ENCODE assay signal across 15 mouse cellular contexts in genomic region chr4:129983046-129983445, GRCm38 (mm10). TPM values are rescaled to one million over a fixed set of nuclear protein-coding genes. Genes with fewer than 3 reads are reported as not detected.
DNase-seq lines count a peak whose midpoint lies in the region; ATAC-seq and TF ChIP-seq lines count a peak whose summit lies in the region.
"Had no signal": no experiment of that assay in that cellular context is flagged by ENCODE, and none has a peak within 500 bp of the region (broad histone marks: within the 10 kb centered on the region; RNA-seq: fewer than 3 reads in every experiment).

No protein-coding gene starts in this region.

- no peaks in the 10 kb centered on the region for H3K9me3 ChIP-seq in forebrain, embryonic 12.5 days
- H3K9me3 ChIP-seq in forebrain, embryonic 11.5 days (ENCODE audit: control insufficient read depth, low read length), result no peaks in the 10 kb centered on the region
- H3K9me3 ChIP-seq in neural tube, embryonic 14.5 days (ENCODE audit: control insufficient read depth, low read length), result no peaks in the 10 kb centered on the region
- H3K9me3 ChIP-seq: stomach, embryonic 15.5 days had no signal

- H3K27ac ChIP-seq in forebrain, embryonic 12.5 days, result peak overlapping the region; percentile 38; the same call in 1 of the 2 replicates
- no peak overlapping the region for H3K27ac ChIP-seq in forebrain, embryonic 11.5 days (ENCODE audit: low read depth, low read length)
- no peak overlapping the region for H3K27ac ChIP-seq in neural tube, embryonic 14.5 days (ENCODE audit: low read depth, low read length)
- H3K27ac ChIP-seq: liver, embryonic 14.5 days; stomach, embryonic 15.5 days had no signal

- no peak for DNase-seq in forebrain, embryonic 11.5 days (ENCODE audit: low spot score)
- peak; percentile 46 to 62 for DNase-seq in left cerebral cortex, postnatal 14 days (ENCODE audit: low spot score in 2 of 2)
- no peak for DNase-seq in left cerebral cortex, adult 8-10 months (ENCODE audit: low spot score in 2 of 2)
- DNase-seq in fat pad, adult 2 months (ENCODE audit: extremely low read depth, low read depth, low spot score), result peak; percentile 47
- no peak for DNase-seq in adrenal gland, postnatal 4 days (ENCODE audit: low spot score in 2 of 2)
- DNase-seq in lung, adult 2 months, result no peak
- DNase-seq: layer of hippocampus, adult 9-11 months had no signal

- intact Hi-C loops in left cerebral cortex, postnatal 14 days (cut with DNase I), result no loop called here

- no peak overlapping the region for H3K4me2 ChIP-seq in forebrain, embryonic 12.5 days
- no peak overlapping the region for H3K4me2 ChIP-seq in forebrain, embryonic 11.5 days (ENCODE audit: low read depth, low read length, severe bottlenecking)
- 0 out of 2 replicates have a peak overlapping the region, but pooled peaks have one; percentile 85 for H3K4me2 ChIP-seq in neural tube, embryonic 14.5 days (ENCODE audit: low read depth, low read length)

- no peak for TF ChIP-seq POLR2A in lung, adult 2 months (IDR thresholded peaks at IDR 0.05; ENCODE audit: borderline replicate concordance, extremely low read depth, low read depth, low read length)

- peaks cover 75% of the 10 kb centered on the region for H3K4me1 ChIP-seq in forebrain, embryonic 12.5 days
- peaks cover 38% of the 10 kb centered on the region for H3K4me1 ChIP-seq in forebrain, embryonic 11.5 days (replicated peaks; ENCODE audit: control insufficient read depth, insufficient read depth, low read length)
- peaks cover 44% of the 10 kb centered on the region for H3K4me1 ChIP-seq in neural tube, embryonic 14.5 days (ENCODE audit: control insufficient read depth, insufficient read depth, low read length)
- H3K4me1 ChIP-seq in lung, adult 2 months (ENCODE audit: control insufficient read depth, insufficient read depth, low read length), result peaks cover 14% of the 10 kb centered on the region

- H3K36me3 ChIP-seq in forebrain, embryonic 12.5 days (replicated peaks), result no peaks in the 10 kb centered on the region
- H3K36me3 ChIP-seq in forebrain, embryonic 11.5 days (ENCODE audit: control insufficient read depth, insufficient read depth, low read length), result no peaks in the 10 kb centered on the region
- H3K36me3 ChIP-seq in neural tube, embryonic 14.5 days (ENCODE audit: control insufficient read depth, insufficient read depth, low read length), result no peaks in the 10 kb centered on the region
- H3K36me3 ChIP-seq: stomach, embryonic 15.5 days had no signal

- H3K4me3 ChIP-seq in forebrain, embryonic 12.5 days (replicated peaks), result no peak overlapping the region
- no peak overlapping the region for H3K4me3 ChIP-seq in forebrain, embryonic 11.5 days (ENCODE audit: low read depth, low read length)
- H3K4me3 ChIP-seq in neural tube, embryonic 14.5 days (ENCODE audit: low read depth, low read length), result no peak overlapping the region
- H3K4me3 ChIP-seq in lung, adult 2 months (replicated peaks; ENCODE audit: extremely low read depth, low read depth, low read length), result no peak overlapping the region
- H3K4me3 ChIP-seq: megakaryocyte, embryonic 14.5 days; stomach, embryonic 15.5 days had no signal

- no peak for ATAC-seq in forebrain, embryonic 12.5 days (ENCODE audit: low FRiP score)
- ATAC-seq in forebrain, embryonic 11.5 days (replicated peaks; ENCODE audit: low FRiP score), result no peak
- ATAC-seq in neural tube, embryonic 14.5 days (ENCODE audit: low read depth), result no peak
- ATAC-seq: intestine, embryonic 16.5 days had no signal

- H3K9ac ChIP-seq in forebrain, embryonic 12.5 days, result no peak overlapping the region
- H3K9ac ChIP-seq in forebrain, embryonic 11.5 days (ENCODE audit: low read length), result no peak overlapping the region
- H3K9ac ChIP-seq in neural tube, embryonic 14.5 days (replicated peaks; ENCODE audit: low read depth, low read length), result no peak overlapping the region
- H3K9ac ChIP-seq: liver, embryonic 14.5 days; stomach, embryonic 15.5 days had no signal

- WGBS in forebrain, embryonic 12.5 days, result 17% methylated on average over 5 of the region's 5 CpGs
- 10% methylated on average over 5 of the region's 5 CpGs for WGBS in forebrain, embryonic 11.5 days
- WGBS in neural tube, embryonic 14.5 days, result 16% methylated on average over 5 of the region's 5 CpGs
- 41% methylated on average over 5 of the region's 5 CpGs for WGBS in lung, adult 2 months

- no peak for TF ChIP-seq CTCF in lung, adult 2 months (IDR thresholded peaks at IDR 0.05; ENCODE audit: insufficient read depth, low read length)

- H3K27me3 ChIP-seq in forebrain, embryonic 12.5 days, result peaks cover 82% of the 10 kb centered on the region
- peaks cover 25% of the 10 kb centered on the region for H3K27me3 ChIP-seq in forebrain, embryonic 11.5 days (ENCODE audit: control insufficient read depth, insufficient read depth, low read length)
- H3K27me3 ChIP-seq in neural tube, embryonic 14.5 days (ENCODE audit: control insufficient read depth, insufficient read depth, low read length), result peaks cover 5% of the 10 kb centered on the region; the same call in 1 of the 2 replicates

RNA-seq across cellular contexts. Expression of gene Adgrb2, which starts 1.6 kb away (rescaled TPM):
- polyA plus RNA-seq in forebrain, embryonic 12.5 days (2016; fragmentation: Nextera tagmentation; extraction: Ambion mirVana), result 5.6 and 7.3 TPM in 2 replicates
- 3.6 and 8.2 TPM in 2 replicates for polyA plus RNA-seq in forebrain, embryonic 11.5 days (2014; fragmentation: Nextera tagmentation; extraction: Ambion mirVana)
- total RNA-seq in left cerebral cortex, postnatal 14 days (2021), result 100 to 1,000 TPM; 352 to 365 TPM
- total RNA-seq in left cerebral cortex, adult 8-10 months (2022), result 100 to 1,000 TPM; 349 to 362 (median 356) TPM
- 15.4 and 17.1 TPM in 2 replicates for polyA plus RNA-seq in neural tube, embryonic 14.5 days (2014; fragmentation: Nextera tagmentation; extraction: Ambion mirVana)
- 10 to 100 TPM; 41.2 to 43.1 TPM for total RNA-seq in adrenal gland, postnatal 4 days (2021)
- polyA plus RNA-seq in lung, adult 2 months (2012; rRNA removed), result 0.80 and 4.6 TPM in 2 replicates

RNA-seq across cellular contexts. Expression of gene Spocd1, which starts 54.0 kb away (rescaled TPM):
- 0.06 TPM in 1 of 2 replicates, not detected in the other for polyA plus RNA-seq in forebrain, embryonic 12.5 days (2016; fragmentation: Nextera tagmentation; extraction: Ambion mirVana)
- 0.05 TPM in 1 of 2 replicates, not detected in the other for polyA plus RNA-seq in forebrain, embryonic 11.5 days (2014; fragmentation: Nextera tagmentation; extraction: Ambion mirVana)
- total RNA-seq in left cerebral cortex, postnatal 14 days (2021), result under 1 TPM; 0.15 to 0.68 TPM
- under 1 TPM; 0.26 to 0.94 (median 0.68) TPM for total RNA-seq in left cerebral cortex, adult 8-10 months (2022)
- not detected in 2 replicates for polyA plus RNA-seq in neural tube, embryonic 14.5 days (2014; fragmentation: Nextera tagmentation; extraction: Ambion mirVana)
- under 1 TPM; 0.62 to 0.64 TPM for total RNA-seq in adrenal gland, postnatal 4 days (2021)
- polyA plus RNA-seq in lung, adult 2 months (2012; rRNA removed), result 0.09 TPM in 1 of 2 replicates, not detected in the other
- total RNA-seq: gastrocnemius, adult 8-10 months; heart, adult 18-20 months had no signal
- polyA plus RNA-seq: intestine, embryonic 16.5 days had no signal

Comparison
In these comparisons a context has a peak if more than half of its experiments do, and no peak if none do; other contexts are left out.
1. DNase-seq: peak in left cerebral cortex, postnatal 14 days (2 of 2) and fat pad, adult 2 months (single experiment); none in forebrain, embryonic 11.5 days (single experiment), left cerebral cortex, adult 8-10 months (0 of 2), adrenal gland, postnatal 4 days (0 of 2) and lung, adult 2 months (single experiment).